Mouse (Mus musculus): ENCODE results near the gene Gm5447.

Gene Gm5447

GRCm38 (mm10) chr13:30985598-30986466, 11.8 kb downstream of the Gm5447 start:
- DNase-seq (ENCODE audit: low spot score in 2 of 2): peak in 1 of 2 experiments; percentile 43

- no peak for DNase-seq (ENCODE audit: low spot score in 2 of 2)
Measured at GRCm38 (mm10) chr13:30986934-30987455, 13.0 kb downstream of the Gm5447 start.

DNA sequence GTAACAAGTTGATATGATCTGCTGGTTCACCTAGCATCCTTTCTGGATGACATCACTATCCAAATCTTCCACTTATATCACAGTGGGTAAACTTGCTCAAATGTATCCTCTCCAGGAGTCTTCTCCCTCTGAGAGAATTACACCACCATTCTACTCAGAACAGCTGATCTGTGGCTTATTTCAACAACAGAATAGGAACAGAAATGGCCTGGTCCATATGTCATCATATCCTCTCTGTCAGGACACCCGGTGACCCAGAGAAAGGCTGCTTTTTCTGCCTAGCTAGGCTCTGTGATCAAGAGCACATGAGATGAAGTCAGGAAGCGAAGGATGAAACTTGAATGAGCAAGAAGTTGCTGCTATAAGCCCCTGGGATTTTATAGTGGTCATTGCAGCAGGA, 13.7 kb downstream of the Gm5447 start:
- DNase-seq (ENCODE audit: low spot score in 2 of 2): no peak

DNA sequence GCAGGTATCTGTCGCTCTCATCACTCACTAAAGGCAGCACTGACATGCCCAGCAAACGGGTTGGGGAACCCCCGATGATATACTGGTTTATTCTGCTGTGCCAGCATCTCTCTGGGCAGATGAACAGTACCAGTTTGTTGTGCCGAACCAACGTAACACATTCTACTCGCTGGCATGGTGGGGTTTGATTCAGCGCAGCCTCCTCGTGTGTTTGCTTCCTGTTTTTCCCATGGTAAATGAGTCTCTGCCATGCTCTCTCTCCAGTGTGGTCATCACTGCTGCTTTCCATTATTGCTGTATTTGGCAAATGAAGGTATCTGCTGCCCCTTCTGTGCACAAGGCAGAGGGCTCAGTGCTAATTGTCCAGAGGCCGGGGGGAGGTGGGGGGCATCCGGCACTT, 15.7 kb downstream of the Gm5447 start:
- no peak for DNase-seq (ENCODE audit: low spot score in 2 of 2)

DNA sequence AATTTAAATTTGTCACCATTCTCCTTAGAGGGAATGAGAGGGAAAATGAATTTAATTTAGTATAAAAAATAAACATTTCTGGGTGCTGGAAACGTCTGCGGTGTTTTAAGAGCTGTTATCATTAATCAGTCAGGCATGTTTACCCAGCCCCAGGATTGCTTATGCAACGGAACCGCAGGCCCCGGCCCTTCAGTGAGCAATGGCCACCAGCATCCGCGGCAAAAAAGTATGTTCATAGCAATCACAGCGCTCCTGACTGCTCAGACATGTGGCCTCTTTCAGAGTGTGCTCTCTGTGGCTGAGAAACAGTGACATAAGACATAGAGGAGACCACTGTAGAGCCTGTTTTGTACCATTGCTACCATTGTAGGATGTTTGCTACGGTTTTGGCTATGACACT, 16.2 kb downstream of the Gm5447 start:
- DNase-seq (ENCODE audit: low spot score in 2 of 2): no peak

- DNase-seq (ENCODE audit: low spot score in 2 of 2): peak; percentile 34 to 68
Measured at GRCm38 (mm10) chr13:30993819-30994218, 19.8 kb downstream of the Gm5447 start.

DNA sequence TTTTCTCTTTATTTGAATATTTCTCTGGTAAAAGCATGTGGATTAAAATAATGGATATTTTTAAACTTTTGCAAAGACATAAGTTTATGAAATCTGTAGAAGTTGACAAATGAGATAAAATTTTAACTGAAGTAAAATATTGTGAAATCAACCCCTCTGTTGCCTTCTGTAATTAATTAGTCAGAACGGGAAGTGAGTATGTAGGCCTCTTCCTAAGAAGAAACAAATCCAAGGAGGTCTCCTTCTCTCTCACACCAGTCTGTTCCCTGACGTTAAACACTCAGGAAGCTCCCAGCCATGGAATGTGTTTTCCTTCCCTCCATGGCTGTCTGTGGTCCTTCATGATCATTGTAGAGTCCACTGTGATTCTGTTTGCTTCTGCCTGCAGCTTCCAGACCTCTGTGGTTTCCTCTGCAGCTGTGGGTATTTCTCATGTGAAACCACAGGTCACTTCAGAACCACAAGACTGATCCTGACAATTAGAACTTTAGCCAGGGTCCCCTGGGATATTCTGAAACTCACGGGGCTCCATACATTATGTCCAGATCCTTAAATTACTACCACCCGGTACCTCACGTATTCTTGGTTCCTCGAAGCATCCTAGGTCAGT, 20.4 kb downstream of the Gm5447 start:
- no peak for DNase-seq (ENCODE audit: low spot score in 2 of 2)

- no peak for DNase-seq (ENCODE audit: low spot score in 2 of 2)
Measured at GRCm38 (mm10) chr13:30997526-30998253, 23.7 kb downstream of the Gm5447 start.

- DNase-seq (ENCODE audit: low spot score in 2 of 2): no peak
Measured at GRCm38 (mm10) chr13:30999799-31000198, 25.8 kb downstream of the Gm5447 start.

DNA sequence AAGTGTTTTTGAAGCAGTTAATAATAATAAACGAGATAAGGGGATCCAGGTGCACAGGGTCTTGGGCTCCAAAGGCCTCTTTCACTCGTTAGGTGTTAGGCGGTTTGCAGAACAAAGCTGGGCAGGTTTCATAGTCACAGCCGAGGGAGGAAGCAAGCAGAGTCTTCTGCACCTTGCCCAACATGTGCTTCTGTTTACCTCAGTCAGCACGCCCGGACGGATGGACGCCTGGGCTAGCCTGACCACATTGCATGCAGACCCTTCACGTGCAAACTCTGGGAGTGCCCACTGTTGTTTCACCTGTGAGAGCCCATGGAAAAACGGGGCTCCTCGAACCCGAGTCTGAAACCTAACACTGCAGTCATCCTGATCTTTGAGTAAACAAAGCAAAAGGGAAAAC, 30.5 kb downstream of the Gm5447 start:
- DNase-seq (ENCODE audit: low spot score in 2 of 2): no peak

DNA sequence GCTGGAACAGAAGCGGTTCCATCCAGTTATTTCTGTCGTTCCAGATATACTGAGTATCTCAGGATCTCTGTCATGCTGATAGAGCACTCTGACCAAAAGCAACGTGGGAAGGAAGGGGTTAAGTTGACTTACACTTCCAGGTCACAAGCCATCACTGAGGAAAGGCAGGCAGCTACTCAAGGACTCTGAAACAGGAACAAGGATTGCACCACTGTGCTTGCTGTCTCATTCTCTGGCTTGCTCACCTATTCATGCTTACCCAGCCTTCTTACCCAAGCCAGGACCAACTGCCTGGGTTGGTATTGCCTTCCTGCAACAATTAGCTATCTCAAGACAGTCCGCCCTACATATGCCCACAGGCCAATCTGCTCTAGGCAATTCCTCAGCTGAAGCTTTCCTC, 31.0 kb downstream of the Gm5447 start:
- no peak for DNase-seq (ENCODE audit: low spot score in 2 of 2)

- no peak for DNase-seq (ENCODE audit: low spot score in 2 of 2)
Measured at GRCm38 (mm10) chr13:31017545-31017944, 43.5 kb downstream of the Gm5447 start.

- DNase-seq (ENCODE audit: low spot score in 2 of 2): no peak
Measured at GRCm38 (mm10) chr13:31021514-31021913, 47.5 kb downstream of the Gm5447 start.

GRCm38 (mm10) chr13:31021927-31022326, 47.9 kb downstream of the Gm5447 start:
- DNase-seq (ENCODE audit: low spot score in 2 of 2): no peak

GRCm38 (mm10) chr13:31023664-31024063, 49.7 kb downstream of the Gm5447 start:
- no peak for DNase-seq (ENCODE audit: low spot score in 2 of 2)
